Mouse (Mus musculus): ENCODE data around the gene Olfr1437. TPM values are rescaled to one million over a fixed set of nuclear protein-coding genes. Genes with fewer than 3 reads are reported as not detected.

Olfr1437 gene
- polyA plus RNA-seq (2014; fragmentation: Illumina TruSeq; extraction: RNeasy Lipid Tissue Mini Kit (QIAGEN cat#74804); ENCODE audit: low read depth, low replicate concordance): not detected

GRCm38 (mm10) chr19:12325001-12325400 lies at the start of gene Olfr1437:
Olfr1437 (minus strand) TSS chr19:12325101.

GRCm38 (mm10) chr19:12335810-12336209 lies 10.9 kb upstream of the Olfr1437 start, which contains the start of gene Olfr1438-ps1:
Olfr1438-ps1 (minus strand) TSS chr19:12335910.

GRCm38 (mm10) chr19:12299030-12299429 lies 25.9 kb downstream of the Olfr1437 start, which contains the start of gene Olfr1436:
Olfr1436 (minus strand) TSS chr19:12299130.

GRCm38 (mm10) chr19:12279554-12279953 lies 45.3 kb downstream of the Olfr1437 start, which contains the start of gene Olfr1434:
Olfr1434 (plus strand) TSS chr19:12279854.

Other genes with a start within 250 kb of the Olfr1437 start
- not detected for gene Olfr1425, start 247.4 kb downstream of the Olfr1437 start, polyA plus RNA-seq (2014; fragmentation: Illumina TruSeq; extraction: RNeasy Lipid Tissue Mini Kit (QIAGEN cat#74804); ENCODE audit: low read depth, low replicate concordance)
- not detected for gene Olfr1426, start 233.1 kb downstream of the Olfr1437 start, polyA plus RNA-seq (2014; fragmentation: Illumina TruSeq; extraction: RNeasy Lipid Tissue Mini Kit (QIAGEN cat#74804); ENCODE audit: low read depth, low replicate concordance)
- not detected for gene Olfr1427, start 221.8 kb downstream of the Olfr1437 start, polyA plus RNA-seq (2014; fragmentation: Illumina TruSeq; extraction: RNeasy Lipid Tissue Mini Kit (QIAGEN cat#74804); ENCODE audit: low read depth, low replicate concordance)
- not detected for gene Olfr1428, start 209.2 kb downstream of the Olfr1437 start, polyA plus RNA-seq (2014; fragmentation: Illumina TruSeq; extraction: RNeasy Lipid Tissue Mini Kit (QIAGEN cat#74804); ENCODE audit: low read depth, low replicate concordance)
- not detected for gene Olfr76, start 201.9 kb downstream of the Olfr1437 start, polyA plus RNA-seq (2014; fragmentation: Illumina TruSeq; extraction: RNeasy Lipid Tissue Mini Kit (QIAGEN cat#74804); ENCODE audit: low read depth, low replicate concordance)
- gene Olfr1555-ps1, start 155.0 kb downstream of the Olfr1437 start, polyA plus RNA-seq (2014; fragmentation: Illumina TruSeq; extraction: RNeasy Lipid Tissue Mini Kit (QIAGEN cat#74804); ENCODE audit: low read depth, low replicate concordance): not detected
- not detected for gene Olfr1431, start 124.5 kb downstream of the Olfr1437 start, polyA plus RNA-seq (2014; fragmentation: Illumina TruSeq; extraction: RNeasy Lipid Tissue Mini Kit (QIAGEN cat#74804); ENCODE audit: low read depth, low replicate concordance)
- gene Olfr1432, start 92.5 kb downstream of the Olfr1437 start, polyA plus RNA-seq (2014; fragmentation: Illumina TruSeq; extraction: RNeasy Lipid Tissue Mini Kit (QIAGEN cat#74804); ENCODE audit: low read depth, low replicate concordance): not detected
- not detected for gene Olfr262, start 83.4 kb downstream of the Olfr1437 start, polyA plus RNA-seq (2014; fragmentation: Illumina TruSeq; extraction: RNeasy Lipid Tissue Mini Kit (QIAGEN cat#74804); ENCODE audit: low read depth, low replicate concordance)
- gene Olfr235, start 64.1 kb downstream of the Olfr1437 start, polyA plus RNA-seq (2014; fragmentation: Illumina TruSeq; extraction: RNeasy Lipid Tissue Mini Kit (QIAGEN cat#74804); ENCODE audit: low read depth, low replicate concordance): not detected
- not detected for gene Olfr1434, start 45.2 kb downstream of the Olfr1437 start, polyA plus RNA-seq (2014; fragmentation: Illumina TruSeq; extraction: RNeasy Lipid Tissue Mini Kit (QIAGEN cat#74804); ENCODE audit: low read depth, low replicate concordance)
- not detected for gene Olfr1436, start 26.0 kb downstream of the Olfr1437 start, polyA plus RNA-seq (2014; fragmentation: Illumina TruSeq; extraction: RNeasy Lipid Tissue Mini Kit (QIAGEN cat#74804); ENCODE audit: low read depth, low replicate concordance)
- not detected for gene Olfr1438-ps1, start 10.8 kb upstream of the Olfr1437 start, polyA plus RNA-seq (2014; fragmentation: Illumina TruSeq; extraction: RNeasy Lipid Tissue Mini Kit (QIAGEN cat#74804); ENCODE audit: low read depth, low replicate concordance)
- gene Olfr1440, start 62.2 kb upstream of the Olfr1437 start, polyA plus RNA-seq (2014; fragmentation: Illumina TruSeq; extraction: RNeasy Lipid Tissue Mini Kit (QIAGEN cat#74804); ENCODE audit: low read depth, low replicate concordance): not detected
- gene Olfr1441, start 92.3 kb upstream of the Olfr1437 start, polyA plus RNA-seq (2014; fragmentation: Illumina TruSeq; extraction: RNeasy Lipid Tissue Mini Kit (QIAGEN cat#74804); ENCODE audit: low read depth, low replicate concordance): not detected
- not detected for gene Pfpl, start 102.8 kb upstream of the Olfr1437 start, polyA plus RNA-seq (2014; fragmentation: Illumina TruSeq; extraction: RNeasy Lipid Tissue Mini Kit (QIAGEN cat#74804); ENCODE audit: low read depth, low replicate concordance)
- gene Mpeg1, start 135.7 kb upstream of the Olfr1437 start, polyA plus RNA-seq (2014; fragmentation: Illumina TruSeq; extraction: RNeasy Lipid Tissue Mini Kit (QIAGEN cat#74804); ENCODE audit: low read depth, low replicate concordance): 3.8 TPM
- 5.4 TPM for gene Dtx4, start 176.4 kb upstream of the Olfr1437 start, polyA plus RNA-seq (2014; fragmentation: Illumina TruSeq; extraction: RNeasy Lipid Tissue Mini Kit (QIAGEN cat#74804); ENCODE audit: low read depth, low replicate concordance)
- gene Fam111a, start 220.6 kb upstream of the Olfr1437 start, polyA plus RNA-seq (2014; fragmentation: Illumina TruSeq; extraction: RNeasy Lipid Tissue Mini Kit (QIAGEN cat#74804); ENCODE audit: low read depth, low replicate concordance): 5.0 TPM

All from heart, adult 10 weeks (tissue).